Mouse (Mus musculus) embryonic facial prominence, embryonic 13.5 days (tissue): ENCODE measurements at regions not wholly inside any gene's neighbourhood (a gene's known extent, or its start where the extent isn't known, plus 50 kb on each side); places are given as distances from the start of the nearest gene placed in this dataset.
A peak's percentile ranks its signal among the peaks of the same experiment; 100 is the strongest.

Experiments
- ATAC-seq: fragments of 200-750 bp; cut with Nextera tagmentation; 2 replicates; pipeline ENCODE4 v1.8.0; 2017; ENCODE audit warnings: low read depth; ENCODE audit not compliant: insufficient number of reproducible peaks, insufficient read depth, low FRiP score, low TSS enrichment
- H3K27ac ChIP-seq: fragments of 300-500 bp; sonication (generic); 2 replicates; pipeline ENCODE4 v1.5.1; 2015; ENCODE audit warnings: moderate library complexity, mild to moderate bottlenecking, inconsistent platforms
- H3K27me3 ChIP-seq: fragments of 300-500 bp; sonication (generic); 2 replicates; pipeline ENCODE4 v1.6.1; 2015; ENCODE audit warnings: mild to moderate bottlenecking, inconsistent platforms
- H3K36me3 ChIP-seq: fragments of 300-500 bp; sonication (generic); 2 replicates; pipeline ENCODE4 v1.6.1; 2015; ENCODE audit warnings: mild to moderate bottlenecking, inconsistent platforms
- H3K4me1 ChIP-seq: fragments of 300-500 bp; sonication (generic); 2 replicates; pipeline ENCODE4 v1.6.1; 2015; ENCODE audit warnings: inconsistent platforms
- H3K4me2 ChIP-seq: fragments of 300-500 bp; sonication (generic); 2 replicates; pipeline ENCODE4 v1.6.1; 2015; ENCODE audit warnings: moderate library complexity, mild to moderate bottlenecking, inconsistent platforms
- H3K4me3 ChIP-seq: fragments of 300-500 bp; sonication (generic); 2 replicates; pipeline ENCODE4 v1.5.1; 2015; ENCODE audit warnings: mild to moderate bottlenecking, inconsistent platforms
- H3K9ac ChIP-seq: fragments of 300-500 bp; sonication (generic); 2 replicates; pipeline ENCODE4 v1.6.1; 2015; ENCODE audit warnings: mild to moderate bottlenecking, inconsistent platforms
- H3K9me3 ChIP-seq: fragments of 300-500 bp; sonication (generic); 2 replicates; pipeline ENCODE4 v1.6.1; 2016; ENCODE audit warnings: inconsistent platforms
- WGBS: fragments of 180-500 bp; shearing (Covaris S2); methylation state at CpG from one replicate; pipeline ENCODE4 v1.1.7; 2015; ENCODE audit warnings: mixed read lengths; 5-methylcytosine and 5-hydroxymethylcytosine counted together

DNA sequence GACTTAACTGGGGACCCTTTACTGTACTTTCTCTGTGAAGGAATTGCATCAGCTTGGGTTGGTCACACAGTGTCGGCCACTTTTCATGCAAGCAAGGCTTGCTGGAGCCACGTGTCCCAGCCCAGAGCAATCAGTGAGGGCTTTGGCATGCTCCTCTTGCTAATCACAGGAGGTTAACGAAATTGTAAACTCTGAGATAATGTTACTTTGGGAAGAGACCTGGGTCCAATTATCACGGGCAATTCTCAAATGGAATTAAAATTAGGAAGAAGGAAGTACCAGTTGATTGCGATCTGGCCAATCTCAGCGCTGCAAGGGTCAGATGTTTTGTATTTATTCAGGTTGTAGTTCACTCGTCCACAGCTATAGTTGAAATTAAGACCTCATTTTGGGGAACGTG is 153.2 kb downstream of the Dusp6 start:
- Histone ChIP-seq H3K4me1 (peaks cover 7% of the 10 kb centered on the region; the same call in 1 of the 2 replicates), H3K27me3 (no peaks in the 10 kb centered on the region), H3K27ac (0 out of 2 replicates have a peak overlapping the region, but pooled peaks have one; percentile 11), H3K36me3 (no peaks in the 10 kb centered on the region), H3K9ac (no peak overlapping the region), H3K9me3 (no peaks in the 10 kb centered on the region), H3K4me3 (no peak overlapping the region), H3K4me2 (no peak overlapping the region)
- ATAC-seq: no peak
- 20% methylated on average over 8 of the region's 8 CpGs for WGBS

DNA sequence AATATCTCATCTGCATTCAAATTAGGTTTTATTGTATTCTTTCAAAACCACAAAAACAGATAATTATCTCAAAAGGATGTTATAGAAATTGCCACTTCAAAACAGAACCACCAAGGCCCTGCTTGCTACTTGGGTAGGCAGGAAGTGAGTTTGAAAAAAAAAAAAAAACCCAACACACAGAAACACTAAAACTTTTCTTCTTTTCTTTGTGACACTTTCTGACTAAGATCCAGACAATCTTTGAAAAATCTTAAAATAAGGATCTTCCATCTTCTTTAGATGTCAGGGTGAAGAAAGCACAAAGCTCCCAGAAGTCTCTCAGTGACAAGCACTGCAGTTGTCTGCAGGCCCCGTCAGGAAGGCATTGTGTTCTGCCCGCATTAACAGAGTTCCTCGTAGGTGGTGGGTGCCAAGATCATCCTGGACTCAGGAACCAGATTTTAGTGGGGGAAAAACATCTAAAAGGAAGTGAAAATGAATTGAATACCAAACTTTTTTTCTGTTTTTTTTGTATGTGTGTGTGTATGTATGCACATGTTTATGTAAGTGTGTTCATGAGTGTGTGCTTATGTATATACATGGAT is 154.0 kb downstream of the Dusp6 start:
- no peak for ATAC-seq
- Histone ChIP-seq H3K4me3 (no peak overlapping the region), H3K27ac (no peak overlapping the region), H3K4me1 (peaks cover 7% of the 10 kb centered on the region; the same call in 1 of the 2 replicates), H3K36me3 (no peaks in the 10 kb centered on the region), H3K27me3 (no peaks in the 10 kb centered on the region), H3K4me2 (no peak overlapping the region), H3K9ac (no peak overlapping the region), H3K9me3 (no peaks in the 10 kb centered on the region)
- WGBS: 19% methylated on average over 3 of the region's 3 CpGs

DNA sequence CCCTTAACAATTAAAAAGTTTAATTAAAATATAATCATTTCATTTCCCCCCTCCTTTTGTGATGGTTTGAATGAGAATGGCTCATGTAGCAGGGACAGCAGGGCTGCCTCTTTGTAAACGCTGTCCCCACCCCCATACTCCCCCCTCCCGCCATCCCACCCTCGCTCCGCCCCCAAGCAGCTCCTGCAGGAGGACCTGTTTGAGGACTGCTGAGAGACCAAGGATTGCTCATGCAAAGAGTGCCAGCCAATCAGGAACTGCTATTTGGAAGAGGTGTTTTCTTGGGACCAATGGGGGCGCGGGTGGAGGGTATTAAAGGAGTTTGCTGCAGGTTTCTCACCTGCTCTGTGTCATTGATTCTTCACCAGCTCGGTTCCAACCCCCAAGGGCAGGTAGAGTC is 154.6 kb downstream of the Dusp6 start:
- 40% methylated on average over 7 of the region's 7 CpGs for WGBS
- Histone ChIP-seq H3K36me3 (no peaks in the 10 kb centered on the region), H3K4me2 (no peak overlapping the region), H3K4me3 (no peak overlapping the region), H3K27ac (no peak overlapping the region), H3K4me1 (peaks cover 7% of the 10 kb centered on the region; the same call in 1 of the 2 replicates), H3K9me3 (no peaks in the 10 kb centered on the region), H3K9ac (no peak overlapping the region), H3K27me3 (no peaks in the 10 kb centered on the region)
- no peak for ATAC-seq

DNA sequence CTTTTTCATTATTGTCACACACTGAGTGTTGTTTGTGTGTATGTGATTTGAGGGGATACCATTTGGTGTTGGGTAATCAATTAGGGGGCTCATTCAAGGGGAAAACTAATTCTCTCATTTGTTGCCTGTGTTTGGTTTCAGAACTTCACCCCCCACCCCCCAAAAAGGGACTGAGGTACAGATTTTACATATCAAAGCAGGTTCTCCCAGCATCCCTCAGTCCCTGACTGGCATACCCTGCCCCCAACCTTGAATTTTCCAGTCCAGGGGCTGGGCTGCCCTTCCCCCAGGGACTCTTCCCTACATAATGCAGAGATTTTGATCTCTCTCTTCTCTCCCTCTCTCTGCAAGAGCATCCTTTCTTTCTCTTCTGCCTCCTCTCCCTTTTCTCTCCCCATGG is 155.5 kb downstream of the Dusp6 start:
- Histone ChIP-seq H3K36me3 (no peaks in the 10 kb centered on the region), H3K27ac (no peak overlapping the region), H3K27me3 (no peaks in the 10 kb centered on the region), H3K4me2 (no peak overlapping the region), H3K9me3 (no peaks in the 10 kb centered on the region), H3K4me3 (no peak overlapping the region), H3K4me1 (peaks cover 7% of the 10 kb centered on the region; the same call in 1 of the 2 replicates), H3K9ac (no peak overlapping the region)
- no peak for ATAC-seq

DNA sequence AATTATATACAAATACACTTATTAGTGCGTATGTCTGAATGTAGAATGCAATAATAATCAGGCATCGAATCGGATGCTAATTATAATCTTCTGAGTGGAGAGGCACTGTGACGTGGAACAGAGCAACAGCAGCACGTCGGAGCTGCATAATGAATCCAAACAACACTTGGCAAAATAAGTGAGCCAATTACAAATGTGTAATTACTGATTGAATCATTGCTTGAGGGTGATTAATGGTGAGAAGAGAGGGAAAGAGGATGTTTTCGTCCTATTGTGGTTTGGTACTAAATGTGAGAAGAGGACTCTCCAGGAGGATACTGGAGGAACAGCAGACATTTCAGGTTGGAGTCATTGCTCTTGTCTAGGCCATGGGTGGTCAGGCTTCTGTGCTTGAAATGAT is 156.5 kb downstream of the Dusp6 start:
- WGBS: 70% methylated on average over 7 of the region's 7 CpGs
- no peak overlapping the region for H3K4me3 ChIP-seq
- no peak overlapping the region for H3K9ac ChIP-seq
- no peak overlapping the region for H3K4me2 ChIP-seq
- no peak for ATAC-seq
- H3K4me1 ChIP-seq: peaks cover 7% of the 10 kb centered on the region; the same call in 1 of the 2 replicates
- H3K9me3 ChIP-seq: no peaks in the 10 kb centered on the region
- no peaks in the 10 kb centered on the region for H3K36me3 ChIP-seq
- H3K27ac ChIP-seq: no peak overlapping the region
- H3K27me3 ChIP-seq: no peaks in the 10 kb centered on the region

DNA sequence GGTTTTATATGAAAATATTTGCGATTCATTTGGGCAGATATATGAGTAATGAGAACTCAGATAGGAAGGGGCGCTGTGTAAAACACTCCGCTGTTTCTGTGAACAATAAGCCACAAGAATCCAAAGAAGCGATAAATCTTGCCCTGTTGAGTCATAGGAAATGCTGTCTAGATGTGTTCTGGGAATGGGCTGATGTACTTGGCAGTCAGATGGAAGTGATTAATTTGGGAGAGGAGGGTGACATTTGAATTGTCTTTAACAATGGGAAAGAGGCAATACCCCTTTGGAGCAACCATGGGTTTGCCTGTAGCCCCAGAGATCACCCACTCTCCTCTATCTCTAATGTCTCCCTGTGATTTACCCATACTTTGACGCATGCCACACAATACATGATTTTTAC is 160.4 kb downstream of the Dusp6 start:
- no peak for ATAC-seq
- 93% methylated on average over 5 of the region's 5 CpGs for WGBS
- H3K27ac ChIP-seq: no peak overlapping the region

DNA sequence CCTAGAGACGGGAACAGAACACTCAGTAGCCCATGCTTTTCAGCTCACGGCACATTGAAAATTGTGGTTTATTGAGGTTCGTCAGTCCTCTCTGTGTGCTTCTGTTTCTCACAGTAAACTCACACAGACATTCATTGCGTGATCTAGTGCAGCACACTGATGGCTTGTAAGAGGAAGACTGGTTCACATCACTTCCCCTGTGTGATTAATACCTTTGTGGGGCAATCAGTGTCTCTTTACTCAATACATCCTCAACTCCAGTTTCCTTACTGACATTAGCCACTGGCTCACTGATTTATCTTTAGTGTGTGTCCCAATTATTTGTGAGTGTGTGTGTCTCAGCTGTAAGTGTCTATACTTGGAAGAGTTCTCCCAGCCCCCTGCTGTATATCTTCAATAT is 162.2 kb downstream of the Dusp6 start:
- H3K4me1 ChIP-seq: peaks cover 5% of the 10 kb centered on the region
- no peak for ATAC-seq
- no peak overlapping the region for H3K4me2 ChIP-seq
- H3K27ac ChIP-seq: no peak overlapping the region
- no peak overlapping the region for H3K9ac ChIP-seq
- no peaks in the 10 kb centered on the region for H3K36me3 ChIP-seq
- H3K27me3 ChIP-seq: no peaks in the 10 kb centered on the region
- H3K9me3 ChIP-seq: no peaks in the 10 kb centered on the region
- H3K4me3 ChIP-seq: no peak overlapping the region
- WGBS: 87% methylated on average over 4 of the region's 4 CpGs

More for the DNA sequence above, 160.4 kb downstream of the Dusp6 start:
- Histone ChIP-seq H3K4me3 (no peak overlapping the region), H3K36me3 (no peaks in the 10 kb centered on the region), H3K9ac (no peak overlapping the region), H3K27me3 (no peaks in the 10 kb centered on the region), H3K4me2 (no peak overlapping the region), H3K4me1 (no peaks in the 10 kb centered on the region), H3K9me3 (no peaks in the 10 kb centered on the region)

DNA sequence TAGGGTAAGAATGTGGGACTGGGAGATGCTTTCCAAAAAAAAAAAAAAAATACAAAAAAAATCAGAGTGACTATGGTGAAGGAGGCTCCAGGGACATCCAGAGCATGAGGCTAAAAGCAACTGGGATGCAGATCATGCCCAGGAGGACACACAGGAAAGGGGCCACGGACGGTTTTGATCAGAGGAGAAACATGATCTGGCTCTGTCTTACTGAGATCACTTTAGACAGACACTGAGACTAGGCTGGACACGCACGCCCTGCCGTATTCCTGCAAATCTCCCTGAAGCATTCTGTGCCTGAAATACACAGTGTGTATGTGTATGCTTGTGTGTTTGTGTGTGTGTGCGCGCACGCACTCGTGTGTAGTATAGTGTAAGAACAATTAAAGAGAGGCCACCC is 167.1 kb downstream of the Dusp6 start:
- Histone ChIP-seq H3K4me2 (no peak overlapping the region), H3K27me3 (no peaks in the 10 kb centered on the region), H3K9ac (no peak overlapping the region), H3K36me3 (no peaks in the 10 kb centered on the region), H3K4me1 (peaks cover 10% of the 10 kb centered on the region), H3K9me3 (no peaks in the 10 kb centered on the region), H3K4me3 (no peak overlapping the region), H3K27ac (no peak overlapping the region)
- no peak for ATAC-seq
- WGBS: 32% methylated on average over 9 of the region's 9 CpGs

DNA sequence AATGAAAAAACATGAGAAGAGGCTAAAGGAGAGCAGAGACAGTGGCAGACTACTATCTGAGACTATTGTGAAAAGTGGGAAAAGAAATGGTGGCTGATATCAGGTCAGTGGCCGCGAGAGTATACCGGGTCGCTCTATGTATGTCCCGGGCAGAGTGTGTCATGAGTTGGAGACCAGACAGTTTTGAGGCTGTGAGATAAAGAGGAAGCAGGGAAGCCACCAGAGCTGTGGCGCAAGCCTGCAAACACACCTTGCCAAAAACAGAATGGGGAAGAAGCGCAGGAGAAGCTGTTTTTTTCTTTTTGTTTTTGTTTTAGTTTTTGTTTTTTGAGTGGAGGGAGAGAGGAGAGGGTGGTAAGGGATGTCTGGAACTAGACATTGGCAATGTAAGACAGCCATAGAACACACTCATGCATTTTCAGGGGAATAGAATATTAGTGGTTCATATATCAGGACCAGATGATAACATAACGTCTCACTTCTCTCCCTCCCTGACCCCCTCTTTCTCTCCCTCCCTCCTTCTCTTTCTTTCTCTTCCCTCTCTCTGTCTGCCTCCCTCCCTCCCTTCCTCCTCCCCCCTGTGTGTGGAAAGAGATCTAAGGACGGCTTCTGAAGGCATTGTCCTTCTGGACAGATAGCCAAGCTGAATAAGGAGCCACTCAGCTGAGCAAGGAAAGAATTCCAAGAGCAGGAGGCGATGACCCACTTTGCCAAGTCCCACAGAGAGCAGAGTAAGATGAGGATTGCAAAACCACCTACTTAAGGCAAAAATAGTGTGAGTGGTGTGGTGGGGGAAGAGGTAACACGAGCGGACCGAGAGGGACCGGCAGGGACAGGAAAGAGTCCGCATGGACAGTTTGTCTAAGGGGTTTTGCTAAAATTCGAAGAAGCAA is 167.9 kb downstream of the Dusp6 start:
- Histone ChIP-seq H3K9me3 (no peaks in the 10 kb centered on the region), H3K4me3 (no peak overlapping the region), H3K4me2 (no peak overlapping the region), H3K9ac (no peak overlapping the region), H3K27me3 (no peaks in the 10 kb centered on the region), H3K4me1 (peaks cover 10% of the 10 kb centered on the region), H3K27ac (no peak overlapping the region), H3K36me3 (no peaks in the 10 kb centered on the region)
- ATAC-seq: no peak
- WGBS: 66% methylated on average over 16 of the region's 16 CpGs

DNA sequence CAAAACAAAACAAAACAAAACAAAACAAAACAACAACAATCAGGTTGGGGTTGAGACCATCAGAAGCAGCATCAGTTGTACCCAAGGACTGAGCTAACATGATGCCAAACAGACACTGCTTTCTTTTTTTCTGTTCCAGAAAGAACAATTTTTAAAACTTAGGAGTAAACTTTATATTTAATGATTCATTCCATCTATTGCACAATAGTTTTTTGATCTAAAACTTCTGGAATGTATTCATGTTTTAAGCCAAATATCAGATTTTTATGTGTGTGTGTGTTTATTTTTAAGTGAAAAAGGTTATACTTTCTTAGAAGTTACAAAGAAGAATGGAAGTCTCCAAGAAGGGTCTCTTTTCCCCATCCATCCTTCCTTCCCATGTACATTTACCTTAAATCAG is 174.0 kb downstream of the Dusp6 start:
- Histone ChIP-seq H3K27me3 (no peaks in the 10 kb centered on the region), H3K36me3 (no peaks in the 10 kb centered on the region), H3K4me3 (no peak overlapping the region), H3K9me3 (no peaks in the 10 kb centered on the region), H3K4me1 (peaks cover 4% of the 10 kb centered on the region; the same call in 1 of the 2 replicates), H3K27ac (no peak overlapping the region), H3K4me2 (no peak overlapping the region), H3K9ac (no peak overlapping the region)
- ATAC-seq: no peak

DNA sequence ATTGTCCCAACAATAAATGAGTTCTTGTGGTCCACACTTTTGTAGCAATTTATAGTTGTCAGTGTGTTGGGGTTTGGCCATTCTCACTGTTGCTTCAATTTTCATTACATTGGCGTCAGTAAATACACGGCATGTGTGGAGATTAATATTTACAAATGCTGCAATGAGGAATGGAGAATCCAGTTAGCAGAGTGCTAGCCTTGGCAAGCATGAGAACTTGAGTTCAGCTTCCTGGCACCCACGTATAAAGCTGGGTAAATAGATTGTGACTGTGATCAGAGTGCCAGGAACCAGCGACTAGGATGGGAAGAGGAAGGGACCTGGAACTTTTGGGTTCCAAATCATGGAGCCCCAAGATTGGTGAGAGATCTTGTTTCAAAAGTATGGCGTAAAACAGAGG is 177.1 kb downstream of the Dusp6 start:
- no peak overlapping the region for H3K4me2 ChIP-seq
- no peak overlapping the region for H3K9ac ChIP-seq
- no peaks in the 10 kb centered on the region for H3K27me3 ChIP-seq
- no peak for ATAC-seq
- no peaks in the 10 kb centered on the region for H3K36me3 ChIP-seq
- H3K4me3 ChIP-seq: no peak overlapping the region
- no peak overlapping the region for H3K27ac ChIP-seq
- H3K9me3 ChIP-seq: peaks cover 4% of the 10 kb centered on the region; the same call in 1 of the 2 replicates
- WGBS: 93% methylated on average over 5 of the region's 5 CpGs
- peaks cover 4% of the 10 kb centered on the region; the same call in 1 of the 2 replicates for H3K4me1 ChIP-seq

DNA sequence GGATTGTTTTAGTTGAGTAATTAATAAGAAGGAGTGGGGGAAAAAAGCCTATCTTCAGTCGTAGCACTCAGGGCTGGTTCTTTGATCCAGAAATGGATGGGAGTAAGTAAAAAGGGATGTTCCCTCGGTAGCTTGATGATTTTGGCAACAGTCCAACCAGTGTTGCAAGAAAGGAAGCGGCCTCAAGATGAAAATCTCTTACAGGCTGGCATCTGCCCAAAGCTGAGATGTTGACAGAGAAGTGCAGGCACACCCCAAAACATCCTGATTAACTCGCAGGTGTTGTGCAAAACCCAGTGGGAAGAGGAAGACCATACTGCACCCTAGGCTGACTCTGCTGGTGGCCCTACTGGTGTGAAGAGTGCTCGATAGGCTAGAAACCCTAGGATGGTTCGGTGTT is 178.0 kb downstream of the Dusp6 start:
- Histone ChIP-seq H3K4me2 (no peak overlapping the region), H3K9me3 (peaks cover 6% of the 10 kb centered on the region; the same call in 1 of the 2 replicates), H3K4me1 (peaks cover 4% of the 10 kb centered on the region; the same call in 1 of the 2 replicates), H3K27me3 (no peaks in the 10 kb centered on the region), H3K27ac (peak overlapping the region; percentile 39; the same call in 1 of the 2 replicates), H3K9ac (no peak overlapping the region), H3K36me3 (no peaks in the 10 kb centered on the region), H3K4me3 (no peak overlapping the region)
- ATAC-seq: no peak
- 38% methylated on average over 6 of the region's 6 CpGs for WGBS
